7 mouse cellular contexts compared by ENCODE assay signal in the genomic region with DNA sequence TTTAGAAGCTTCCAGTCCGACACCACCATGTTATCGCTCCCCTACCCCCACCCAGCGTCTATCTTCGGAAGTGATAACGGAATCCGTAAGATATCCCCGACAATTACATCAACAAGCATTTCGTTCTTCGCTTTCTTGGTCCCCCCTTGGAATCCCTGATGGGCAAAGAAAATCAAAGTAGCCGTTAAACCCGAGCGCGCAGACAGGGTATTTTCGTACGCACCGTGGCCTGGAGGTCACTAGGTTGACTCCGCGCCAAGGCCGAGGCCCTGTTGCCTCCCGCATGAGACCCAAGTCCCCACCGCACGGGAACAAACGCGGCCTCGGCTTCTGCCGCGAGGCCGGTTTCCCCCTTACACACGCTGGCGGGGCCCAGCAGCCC. TPM values are rescaled to one million over a fixed set of nuclear protein-coding genes. Genes with fewer than 3 reads are reported as not detected.
DNase-seq lines count a peak whose midpoint lies in the region; ATAC-seq and TF ChIP-seq lines count a peak whose summit lies in the region.

No protein-coding gene starts in this region.

- in situ Hi-C loops in Patski (cut with MboI; ENCODE audit: low pct_unique_long_range_greater_than_20kb): no loop called here

- peak overlapping the region; percentile 99 for H3K9ac ChIP-seq in embryonic facial prominence, embryonic 14.5 days (ENCODE audit: low read depth, low read length)
- H3K9ac ChIP-seq in limb, embryonic 12.5 days (replicated peaks): peak overlapping the region; percentile 99

- WGBS in embryonic facial prominence, embryonic 14.5 days: under 1% methylated on average over 28 of the region's 30 CpGs
- WGBS in limb, embryonic 12.5 days: under 1% methylated on average over 30 of the region's 30 CpGs

- peak; percentile 7 for ATAC-seq in Patski
- ATAC-seq in embryonic facial prominence, embryonic 14.5 days (ENCODE audit: low read depth): no peak
- no peak for ATAC-seq in limb, embryonic 12.5 days (ENCODE audit: insufficient number of reproducible peaks, insufficient read depth, low FRiP score, low TSS enrichment, low read depth)

- H3K9me3 ChIP-seq in embryonic facial prominence, embryonic 14.5 days (ENCODE audit: control insufficient read depth, low read length): no peaks in the 10 kb centered on the region
- no peaks in the 10 kb centered on the region for H3K9me3 ChIP-seq in limb, embryonic 12.5 days

- peak; percentile 40 for DNase-seq in layer of hippocampus, adult 9-11 months
- DNase-seq in layer of hippocampus, postnatal 14 days (ENCODE audit: low spot score in 2 of 2): no peak
- no peak for DNase-seq in Patski (ENCODE audit: low read depth, low spot score)
- DNase-seq in embryonic facial prominence, embryonic 14.5 days (ENCODE audit: low spot score): peak; percentile 27
- DNase-seq in ovary, postnatal 10 days (ENCODE audit: low spot score): no peak

- H3K27me3 ChIP-seq in Patski (no peaks in the 10 kb centered on the region), myocyte (ENCODE audit: control insufficient read depth, insufficient read depth, insufficient read length) (no peaks in the 10 kb centered on the region)
- no peaks in the 10 kb centered on the region for H3K27me3 ChIP-seq in embryonic facial prominence, embryonic 14.5 days (replicated peaks; ENCODE audit: control insufficient read depth, insufficient read depth, low read length)
- no peaks in the 10 kb centered on the region for H3K27me3 ChIP-seq in limb, embryonic 12.5 days

- CTCF ChIA-PET in Patski (lab: Charles Lee): interaction anchor here (1.3 to 2.0 kb wide), 3 partner anchors 13 to 21 kb away, joined by 3 to 6 read pairs (median 4); no protein-coding TSS in a partner anchor

- H3K79me2 ChIP-seq in myocyte (ENCODE audit: control insufficient read depth, insufficient read depth): peaks cover 53% of the 10 kb centered on the region

- H3K4me3 ChIP-seq in embryonic facial prominence, embryonic 14.5 days (ENCODE audit: low read depth, low read length): peak overlapping the region; percentile 80
- H3K4me3 ChIP-seq in limb, embryonic 12.5 days (replicated peaks): peak overlapping the region; percentile 93
- peak overlapping the region; percentile 99 for H3K4me3 ChIP-seq in myocyte

- H3K4me1 ChIP-seq in embryonic facial prominence, embryonic 14.5 days (ENCODE audit: control insufficient read depth, insufficient read depth, low read length): peaks cover 16% of the 10 kb centered on the region
- H3K4me1 ChIP-seq in limb, embryonic 12.5 days (replicated peaks): peaks cover 24% of the 10 kb centered on the region

- no peak for TF ChIP-seq POLR2A in myocyte (IDR thresholded peaks at IDR 0.05; ENCODE audit: insufficient read length, low read depth)

- peak overlapping the region; percentile 46 for H3ac ChIP-seq in myocyte (ENCODE audit: control insufficient read depth, insufficient read length)

- H3K27ac ChIP-seq in embryonic facial prominence, embryonic 14.5 days (replicated peaks; ENCODE audit: low read depth, low read length): peak overlapping the region; percentile 97
- peak overlapping the region; percentile 95 for H3K27ac ChIP-seq in limb, embryonic 12.5 days

- POLR2A ChIA-PET in Patski (lab: Charles Lee): interaction anchor here (1.3 kb wide), 1 partner anchor 84 kb away, joined by 3 read pairs; no protein-coding TSS in a partner anchor

- H3K4me2 ChIP-seq in embryonic facial prominence, embryonic 14.5 days (ENCODE audit: low read depth, low read length): peak overlapping the region; percentile 74
- H3K4me2 ChIP-seq in limb, embryonic 12.5 days: peak overlapping the region; percentile 63
- H3K4me2 ChIP-seq in myocyte (ENCODE audit: low read depth): no peak overlapping the region

- no peak for TF ChIP-seq CTCF in Patski (IDR thresholded peaks at IDR 0.05)

- H3K36me3 ChIP-seq in embryonic facial prominence, embryonic 14.5 days (ENCODE audit: control insufficient read depth, insufficient read depth, low read length): peaks cover 8% of the 10 kb centered on the region; the same call in 1 of the 2 replicates
- peaks cover 12% of the 10 kb centered on the region for H3K36me3 ChIP-seq in limb, embryonic 12.5 days
- peaks cover 13% of the 10 kb centered on the region for H3K36me3 ChIP-seq in myocyte (ENCODE audit: control insufficient read depth, insufficient read depth)

TF ChIP-seq in myocyte, 11 proteins besides CTCF, POLR2A, EP300 and RAD21:
- TF ChIP-seq USF1 (IDR thresholded peaks at IDR 0.05; ENCODE audit: low read depth) (no peak), SRF (IDR thresholded peaks at IDR 0.05; ENCODE audit: control insufficient read depth, insufficient read length, low read depth) (no peak), REST (IDR thresholded peaks at IDR 0.05; ENCODE audit: insufficient read depth, insufficient read length) (no peak), POLR2AphosphoS2 (IDR thresholded peaks at IDR 0.05; ENCODE audit: insufficient read length, low read depth) (no peak), CEBPB (IDR thresholded peaks at IDR 0.05; ENCODE audit: insufficient read depth, poor library complexity, severe bottlenecking) (no peak), MYOG (IDR thresholded peaks at IDR 0.05; ENCODE audit: control insufficient read depth in 1 of 3, insufficient read depth in 1 of 3, insufficient read length in 2 of 3, low read depth in 2 of 3) (no peak), TCF3 (IDR thresholded peaks at IDR 0.05; ENCODE audit: insufficient read length, low read depth) (no peak), MAX (IDR thresholded peaks at IDR 0.05; ENCODE audit: low read depth) (no peak), TCF12 (IDR thresholded peaks at IDR 0.05; ENCODE audit: insufficient read depth, poor library complexity, severe bottlenecking) (no peak), MYOD1 (IDR thresholded peaks at IDR 0.05; ENCODE audit: control insufficient read depth in 1 of 3, insufficient read length in 2 of 3, low read depth in 2 of 3) (no peak), E2F4 (IDR thresholded peaks at IDR 0.05; ENCODE audit: insufficient read depth) (no peak)

RNA-seq across cellular contexts. Expression of gene Hnrnpc, which starts 0.4 kb away (rescaled TPM):
- 100 to 1,000 TPM; 213 to 245 TPM for total RNA-seq in layer of hippocampus, postnatal 14 days (2021)
- 359 TPM for polyA plus RNA-seq in Patski (2021)
- polyA plus RNA-seq in embryonic facial prominence, embryonic 14.5 days (2014; fragmentation: Nextera tagmentation; extraction: Ambion mirVana): 498 and 515 TPM in 2 replicates
- polyA plus RNA-seq in limb, embryonic 12.5 days (2016; fragmentation: Nextera tagmentation; extraction: Ambion mirVana): 852 and 869 TPM in 2 replicates
- polyA plus RNA-seq in myocyte (2012; fragmentation: generic; extraction: Trizol): 147 TPM

RNA-seq across cellular contexts. Expression of gene Rpgrip1, which starts 7.0 kb away (rescaled TPM):
- total RNA-seq in layer of hippocampus, postnatal 14 days (2021): 1 to 10 TPM; 2.4 TPM
- polyA plus RNA-seq in Patski (2021) (6.4 TPM), myocyte (2012; fragmentation: generic; extraction: Trizol) (0.47 TPM)
- polyA plus RNA-seq in embryonic facial prominence, embryonic 14.5 days (2014; fragmentation: Nextera tagmentation; extraction: Ambion mirVana): 46.7 and 47.0 TPM in 2 replicates
- 72.7 and 84.1 TPM in 2 replicates for polyA plus RNA-seq in limb, embryonic 12.5 days (2016; fragmentation: Nextera tagmentation; extraction: Ambion mirVana)

Comparison
In these comparisons a context has a peak if more than half of its experiments do, and no peak if none do; other contexts are left out.
1. DNase-seq: peak in layer of hippocampus, adult 9-11 months (single experiment) and embryonic facial prominence, embryonic 14.5 days (single experiment); none in layer of hippocampus, postnatal 14 days (0 of 2), Patski (single experiment) and ovary, postnatal 10 days (single experiment).
2. Peak in every context shown above with its lines, with median percentiles within 50 percentile points of each other: H3K4me3 ChIP-seq.